Mouse (Mus musculus): ENCODE measurements around the gene Tra2b. TPM values are rescaled to one million over a fixed set of nuclear protein-coding genes. Genes with fewer than 3 reads are reported as not detected.

The Tra2b gene
- polyA plus RNA-seq (2017; shearing (Covaris generic)) = 335 TPM

GRCm38 (mm10) chr16:22265849-22266376, at the start of gene Tra2b:
Tra2b (minus strand) TSS chr16:22266005.

Other genes with a start within 250 kb of the Tra2b start
- 1.6 TPM for gene Igf2bp2, start 102.7 kb downstream of the Tra2b start, polyA plus RNA-seq (2017; shearing (Covaris generic))
- 4.9 TPM for gene Etv5, start 173.7 kb upstream of the Tra2b start, polyA plus RNA-seq (2017; shearing (Covaris generic))